Mouse (Mus musculus): ENCODE results near the gene Abr.

The Abr gene

DNA sequence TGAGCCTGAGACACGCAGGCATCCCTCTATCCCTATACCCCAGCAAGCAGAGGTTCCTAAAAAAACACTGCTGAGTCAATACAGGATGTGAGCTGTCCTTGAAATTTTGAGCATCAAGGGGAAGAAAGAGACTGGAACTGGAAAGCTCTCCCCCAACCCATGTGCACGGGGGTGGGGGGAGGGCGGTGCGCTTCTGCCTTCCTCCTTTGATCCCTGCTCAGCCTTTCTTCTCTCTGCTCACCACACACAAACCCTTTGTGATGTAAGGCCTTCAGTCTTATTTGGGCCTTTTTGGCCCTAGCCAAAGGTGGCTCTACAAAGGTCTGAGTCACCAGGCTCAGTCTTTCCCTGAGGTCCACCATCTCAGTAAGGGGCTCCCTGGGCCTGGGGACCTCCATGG is 59.9 kb downstream of the Abr start:
- DNase-seq, result no peak

DNA sequence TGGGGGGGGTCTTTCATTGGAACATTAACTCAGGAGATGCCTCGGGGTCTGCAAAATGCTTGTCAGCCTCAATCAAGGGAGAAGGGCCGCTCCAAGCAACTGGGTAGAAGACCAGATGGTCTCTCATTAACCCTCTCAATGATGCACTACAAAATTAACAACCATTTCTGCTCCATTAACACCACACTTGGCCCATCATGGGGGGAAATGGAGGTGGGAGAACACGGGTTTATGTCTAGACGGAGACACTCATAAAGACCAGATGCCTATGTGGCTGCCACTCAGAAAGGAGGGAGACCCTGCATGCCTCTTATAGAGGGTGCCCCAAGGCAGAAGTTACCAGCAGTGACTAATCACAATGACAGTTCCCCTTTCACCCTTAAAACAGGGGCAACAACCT is 64.3 kb downstream of the Abr start:
- peak; percentile 62 for DNase-seq

- DNase-seq, result no peak
These were observed 73.9 kb downstream of the Abr start for GRCm38 (mm10) chr11:76548153-76548721.

DNA sequence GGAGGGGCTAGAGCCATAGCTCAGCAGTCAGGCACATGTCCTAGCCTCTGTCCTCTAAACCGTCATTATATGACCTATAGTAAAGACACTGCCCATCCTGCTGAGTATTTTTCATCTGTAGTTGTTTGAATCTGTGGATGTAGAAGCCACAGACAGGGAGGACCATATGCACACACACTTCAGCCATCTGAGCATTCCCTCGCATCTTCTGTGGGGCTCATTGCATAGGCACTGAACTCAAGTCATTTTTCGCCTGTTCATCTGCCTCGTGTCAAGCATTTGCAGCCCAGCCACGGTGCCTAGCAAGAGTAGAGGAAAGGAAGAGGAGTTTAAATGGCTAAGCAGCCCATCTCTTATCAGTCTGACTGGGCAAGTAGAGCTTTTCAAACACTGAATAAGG is 74.7 kb downstream of the Abr start:
- no peak for DNase-seq

DNA sequence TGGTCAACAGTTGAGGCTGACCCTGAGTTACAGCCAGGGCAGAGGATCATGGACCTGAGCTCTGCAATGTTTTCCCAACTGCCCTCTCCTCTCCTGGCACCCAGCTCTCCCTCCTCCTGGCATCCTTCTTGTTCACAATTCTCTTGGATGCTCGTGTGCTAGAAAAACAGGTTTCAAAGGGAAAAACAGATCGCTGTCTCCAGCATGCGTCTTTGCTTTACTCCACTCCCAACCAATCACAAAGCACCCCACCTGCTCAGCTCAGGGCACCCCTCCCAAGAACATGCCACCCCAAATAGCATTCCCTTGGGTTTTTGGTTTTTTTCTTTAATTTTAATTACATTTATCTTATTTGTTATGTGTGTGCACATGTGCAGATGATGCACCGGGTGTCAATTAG is 75.7 kb downstream of the Abr start:
- DNase-seq, result no peak

DNA sequence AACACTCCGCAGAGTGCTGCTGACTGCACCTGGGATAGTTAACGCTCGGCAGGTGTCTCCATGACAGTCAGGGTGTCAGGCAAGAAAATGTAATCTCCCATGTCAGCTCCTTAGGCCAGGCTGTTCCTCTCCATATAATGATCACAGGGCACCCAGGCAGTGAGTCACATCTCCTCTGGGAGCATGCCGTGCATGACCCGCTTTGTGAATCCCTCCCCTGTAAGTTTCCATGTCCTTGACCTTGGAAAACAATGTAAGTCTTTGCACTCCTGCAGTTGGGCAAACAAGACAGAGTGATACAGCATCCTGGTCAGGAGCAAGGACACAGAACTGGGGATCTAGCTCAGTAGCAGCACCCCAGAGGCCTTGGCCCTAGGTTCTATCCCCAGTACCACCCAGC is 78.8 kb downstream of the Abr start:
- DNase-seq, result no peak

- DNase-seq, result peak; percentile 73
These were observed 81.1 kb downstream of the Abr start for GRCm38 (mm10) chr11:76540973-76541372.

GRCm38 (mm10) chr11:76537401-76537800 is 84.7 kb downstream of the Abr start:
- no peak for DNase-seq

- DNase-seq, result peak; percentile 49
These were observed 85.3 kb downstream of the Abr start for GRCm38 (mm10) chr11:76536576-76537354.

DNA sequence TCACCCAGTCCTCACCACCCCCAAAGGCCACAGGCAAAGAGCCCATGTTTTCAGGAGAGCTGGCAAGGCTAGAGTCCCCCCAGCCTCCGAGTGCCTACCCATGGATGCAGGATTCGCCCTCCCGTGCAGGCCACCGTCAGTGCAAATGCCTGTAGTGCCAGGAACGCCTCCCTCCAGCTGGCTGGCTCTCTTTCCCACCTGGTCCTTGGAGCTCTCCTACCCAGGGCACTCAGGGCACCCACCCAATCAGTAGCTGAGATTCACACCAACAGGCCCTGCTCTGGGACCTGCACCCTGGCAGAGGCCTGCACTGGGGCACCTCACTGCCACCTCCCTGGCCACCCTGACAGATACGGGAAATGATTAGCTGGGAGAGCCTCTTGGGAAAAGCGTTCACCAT is 90.1 kb downstream of the Abr start:
- no peak for DNase-seq

GRCm38 (mm10) chr11:76530966-76531678 is 91.0 kb downstream of the Abr start:
- DNase-seq, result peak; percentile 77

GRCm38 (mm10) chr11:76530168-76530935 is 91.8 kb downstream of the Abr start:
- DNase-seq, result no peak

- no peak for DNase-seq
These were observed 92.6 kb downstream of the Abr start for GRCm38 (mm10) chr11:76529352-76530141.

GRCm38 (mm10) chr11:76525646-76526351 is 96.3 kb downstream of the Abr start:
- no peak for DNase-seq

DNA sequence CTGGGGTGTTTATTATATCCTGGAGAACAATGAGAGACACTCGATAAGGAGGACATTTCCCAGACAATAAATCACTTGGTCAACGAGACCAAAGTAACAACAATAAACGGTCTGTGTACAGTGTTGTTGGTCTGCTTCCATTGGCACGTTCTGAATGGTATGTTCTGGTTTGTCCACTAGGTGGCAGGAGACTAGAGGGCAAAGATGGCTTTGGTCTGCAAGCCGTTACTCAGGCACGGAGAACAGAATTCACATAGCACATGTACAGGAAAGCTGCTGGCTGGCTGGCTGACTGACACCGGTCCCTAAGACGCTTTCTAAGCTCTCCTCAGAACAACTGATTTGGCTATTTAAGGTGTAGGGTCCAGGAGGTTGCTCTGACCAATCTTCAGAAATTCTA is 97.2 kb downstream of the Abr start:
- DNase-seq, result peak; percentile 89

GRCm38 (mm10) chr11:76523356-76523755 is 98.8 kb downstream of the Abr start:
- peak; percentile 69 for DNase-seq

DNA sequence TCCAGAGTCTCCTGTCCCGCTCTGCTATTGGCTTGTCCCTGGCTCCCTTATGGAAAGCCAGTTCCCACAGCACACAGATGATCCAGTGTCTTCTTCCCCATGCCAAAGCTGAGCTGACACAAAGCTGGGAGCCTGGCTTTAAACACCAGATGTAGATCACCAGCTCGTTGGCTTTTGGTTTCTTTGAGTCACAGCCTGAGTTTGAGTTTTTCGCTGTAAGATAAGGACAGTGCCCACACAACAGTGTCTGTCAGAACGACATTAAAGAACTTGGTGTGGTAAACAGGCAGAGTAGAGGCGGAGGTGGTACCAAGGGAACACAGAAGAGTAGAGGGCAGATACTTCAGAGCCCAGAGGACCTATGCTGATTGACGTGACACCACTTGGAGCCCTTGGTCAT is 101.2 kb downstream of the Abr start:
- DNase-seq, result no peak

- no peak for DNase-seq
These were observed 103.5 kb downstream of the Abr start for GRCm38 (mm10) chr11:76518613-76519012.

GRCm38 (mm10) chr11:76518125-76518524 is 104.0 kb downstream of the Abr start:
- DNase-seq, result no peak

GRCm38 (mm10) chr11:76516951-76517350 is 105.2 kb downstream of the Abr start:
- no peak for DNase-seq

DNA sequence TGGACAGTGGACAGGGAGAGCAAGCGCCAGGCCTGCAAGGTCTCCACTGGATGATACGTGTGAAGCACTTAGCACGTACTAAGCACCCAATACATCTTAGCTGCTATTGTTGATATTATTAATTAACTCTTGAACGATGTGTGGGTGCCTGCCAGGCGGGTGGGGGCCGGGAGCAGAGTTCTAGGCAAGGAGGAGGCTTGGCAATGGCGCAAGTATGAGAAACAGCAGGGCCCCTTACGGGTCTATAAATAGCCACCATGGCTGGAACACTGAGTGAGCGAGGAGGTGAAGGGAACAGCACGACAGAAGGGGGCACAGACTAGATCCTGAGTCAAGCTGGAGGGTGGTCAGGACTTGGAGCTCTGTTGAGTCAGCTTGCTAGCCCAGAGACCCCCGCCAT is 107.0 kb downstream of the Abr start:
- no peak for DNase-seq

DNA sequence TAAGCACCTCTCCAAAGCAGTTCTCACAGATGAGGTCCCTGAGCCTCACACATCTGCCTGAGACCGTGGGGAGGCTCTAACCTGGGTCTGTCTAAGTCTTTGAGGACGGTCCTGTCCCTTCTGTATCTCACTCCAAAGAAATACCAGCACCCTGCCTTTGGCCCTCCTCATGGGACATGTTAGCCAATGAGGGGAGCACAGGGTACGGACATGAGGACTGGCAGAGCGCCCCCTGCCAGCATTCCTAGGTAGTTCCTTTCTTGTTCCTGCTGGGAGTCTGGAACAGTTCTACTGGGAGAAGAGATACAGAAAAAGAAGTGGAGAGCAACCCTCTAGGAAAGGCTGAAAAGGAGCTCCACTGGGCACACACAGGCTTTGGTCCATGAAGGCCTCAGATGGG is 111.1 kb downstream of the Abr start:
- peak; percentile 60 for DNase-seq
